Mouse (Mus musculus) limb, embryonic 12.5 days (tissue): ENCODE data around the gene Poldip3. TPM values are rescaled to one million over a fixed set of nuclear protein-coding genes. Genes with fewer than 3 reads are reported as not detected.

Source experiments
- ATAC-seq: fragments of 200-750 bp; cut with Nextera tagmentation; 2 replicates; pipeline ENCODE4 v1.8.0; 2017; ENCODE audit warnings: low read depth, moderate TSS enrichment; ENCODE audit not compliant: insufficient number of reproducible peaks, insufficient read depth, low FRiP score, low TSS enrichment
- H3K27ac ChIP-seq: fragments of 300-500 bp; sonication (generic); 2 replicates; pipeline ENCODE4 v1.5.1; 2016; ENCODE audit warnings: mild to moderate bottlenecking, moderate library complexity
- H3K27me3 ChIP-seq: fragments of 300-500 bp; sonication (generic); 2 replicates; pipeline ENCODE4 v1.6.1; 2016; ENCODE audit warnings: mild to moderate bottlenecking, moderate library complexity
- H3K36me3 ChIP-seq: fragments of 300-500 bp; sonication (generic); 2 replicates; pipeline ENCODE4 v1.6.1; 2016; ENCODE audit warnings: mild to moderate bottlenecking, moderate library complexity
- H3K4me1 ChIP-seq: fragments of 300-500 bp; sonication (generic); replicated peaks from 2 replicates; pipeline ENCODE4 v1.6.1; 2016
- H3K4me2 ChIP-seq: fragments of 300-500 bp; sonication (generic); 2 replicates; pipeline ENCODE4 v1.6.1; 2016; ENCODE audit warnings: mild to moderate bottlenecking, moderate library complexity
- H3K4me3 ChIP-seq: fragments of 300-500 bp; sonication (generic); replicated peaks from 2 replicates; pipeline ENCODE4 v1.5.1; 2016; ENCODE audit warnings: mild to moderate bottlenecking
- H3K9ac ChIP-seq: fragments of 300-500 bp; sonication (generic); replicated peaks from 2 replicates; pipeline ENCODE4 v1.6.1; 2016; ENCODE audit warnings: mild to moderate bottlenecking, moderate library complexity
- H3K9me3 ChIP-seq: fragments of 300-500 bp; sonication (generic); 2 replicates; pipeline ENCODE4 v1.6.1; 2016; ENCODE audit warnings: mild to moderate bottlenecking, moderate library complexity
- WGBS: fragments of 180-500 bp; shearing (Covaris S2); methylation state at CpG from one replicate; pipeline ENCODE4 v1.1.7; 2016; 5-methylcytosine and 5-hydroxymethylcytosine counted together
- polyA plus RNA-seq: library from polyadenylated mRNA; unstranded; fragments of >200 nt; fragmentation: Nextera tagmentation; extraction: Ambion mirVana; gene quantifications from 2 replicates; pipeline ENCODE4 v1.2.1, GENCODE M21; 2016

The Poldip3 gene
- polyA plus RNA-seq, 1 experiment from 2014 or later: 173 TPM

GRCm38 (mm10) chr15:83170956-83171659 lies 21.9 kb upstream of the Poldip3 start:
- Histone ChIP-seq H3K4me2 (peak overlapping the region; percentile 90), H3K9ac (peak overlapping the region; percentile 81; the same call in 1 of the 2 replicates), H3K36me3 (no peaks in the 10 kb centered on the region), H3K4me1 (peaks cover 28% of the 10 kb centered on the region), H3K4me3 (peak overlapping the region; percentile 89), H3K27me3 (no peaks in the 10 kb centered on the region), H3K27ac (peak overlapping the region; percentile 89), H3K9me3 (no peaks in the 10 kb centered on the region)
- 54% methylated on average over 8 of the region's 8 CpGs for WGBS
- ATAC-seq: no peak

DNA sequence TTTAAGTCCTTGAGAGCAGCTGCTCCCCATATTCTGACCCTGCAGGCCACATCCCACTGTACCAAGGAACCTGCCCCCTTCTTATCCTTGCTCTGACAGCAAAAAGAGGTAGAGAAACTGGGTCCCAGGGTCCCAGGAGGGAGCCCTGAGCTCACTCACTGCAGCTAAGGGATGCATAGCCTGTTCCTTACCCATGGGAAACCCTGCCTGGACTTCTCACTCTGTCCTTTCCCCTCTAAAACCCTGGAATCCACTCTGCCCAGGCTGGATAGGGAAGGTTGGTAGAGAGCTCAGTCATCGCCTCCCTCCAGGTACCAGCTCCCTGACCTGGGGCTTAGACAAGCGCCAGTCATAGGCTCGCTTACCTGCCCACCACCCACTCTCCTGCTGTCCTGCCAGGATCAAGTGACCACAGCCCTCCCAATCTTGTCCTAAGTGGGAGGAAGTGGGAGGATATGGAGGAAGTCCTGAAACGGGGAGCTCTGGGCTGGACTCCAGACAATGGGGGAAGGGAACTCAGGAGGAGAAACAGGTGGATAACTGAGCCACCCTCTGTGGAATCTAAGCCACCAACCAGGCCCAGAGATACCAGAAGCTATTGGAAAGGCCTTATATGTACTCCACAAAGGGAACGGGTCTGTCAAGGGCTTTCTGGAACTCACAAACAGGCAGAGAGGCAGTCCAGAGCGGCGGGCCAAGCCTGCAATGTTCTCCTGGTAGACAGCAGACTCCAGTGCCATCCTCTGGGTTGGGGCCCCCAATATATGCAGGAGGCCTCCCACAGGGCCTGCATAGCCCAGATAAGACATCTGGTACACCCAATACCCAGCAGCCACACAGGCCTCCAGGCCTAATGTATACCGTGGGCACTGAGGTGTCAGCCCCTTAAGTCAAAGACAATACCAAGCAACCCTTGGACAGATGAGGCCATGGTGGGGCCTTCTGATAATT lies 20.9 kb upstream of the Poldip3 start:
- WGBS: 84% methylated on average over 8 of the region's 8 CpGs
- Histone ChIP-seq H3K9ac (no peak overlapping the region; the same call in 1 of the 2 replicates), H3K4me1 (peaks cover 28% of the 10 kb centered on the region), H3K27me3 (no peaks in the 10 kb centered on the region), H3K9me3 (no peaks in the 10 kb centered on the region), H3K27ac (no peak overlapping the region), H3K4me3 (no peak overlapping the region), H3K36me3 (peaks cover 10% of the 10 kb centered on the region), H3K4me2 (peak overlapping the region; percentile 10; the same call in 1 of the 2 replicates)
- no peak for ATAC-seq

- no peaks in the 10 kb centered on the region for H3K27me3 ChIP-seq
- ATAC-seq: no peak
- H3K9me3 ChIP-seq: no peaks in the 10 kb centered on the region
- H3K36me3 ChIP-seq: peaks cover 14% of the 10 kb centered on the region
- no peak overlapping the region for H3K4me2 ChIP-seq
- no peak overlapping the region for H3K9ac ChIP-seq
- WGBS: 75% methylated on average over 7 of the region's 7 CpGs
- no peak overlapping the region for H3K27ac ChIP-seq
- H3K4me1 ChIP-seq: peaks cover 28% of the 10 kb centered on the region
- H3K4me3 ChIP-seq: no peak overlapping the region
These were observed 19.9 kb upstream of the Poldip3 start for GRCm38 (mm10) chr15:83168875-83169771.

- ATAC-seq: no peak
- no peak overlapping the region for H3K9ac ChIP-seq
- peaks cover 28% of the 10 kb centered on the region for H3K4me1 ChIP-seq
- peaks cover 17% of the 10 kb centered on the region for H3K36me3 ChIP-seq
- H3K27me3 ChIP-seq: no peaks in the 10 kb centered on the region
- H3K9me3 ChIP-seq: no peaks in the 10 kb centered on the region
- no peak overlapping the region for H3K4me2 ChIP-seq
- no peak overlapping the region for H3K4me3 ChIP-seq
- WGBS: 77% methylated on average over 3 of the region's 3 CpGs
- H3K27ac ChIP-seq: no peak overlapping the region
These were observed 19.1 kb upstream of the Poldip3 start for GRCm38 (mm10) chr15:83168311-83168710.

- Histone ChIP-seq H3K4me1 (peaks cover 21% of the 10 kb centered on the region), H3K9ac (no peak overlapping the region), H3K36me3 (peaks cover 24% of the 10 kb centered on the region), H3K4me2 (no peak overlapping the region), H3K4me3 (no peak overlapping the region), H3K9me3 (no peaks in the 10 kb centered on the region), H3K27ac (no peak overlapping the region), H3K27me3 (no peaks in the 10 kb centered on the region)
- WGBS: 88% methylated on average over 8 of the region's 8 CpGs
- ATAC-seq: no peak
These were observed 18.4 kb upstream of the Poldip3 start for GRCm38 (mm10) chr15:83167550-83168065.

DNA sequence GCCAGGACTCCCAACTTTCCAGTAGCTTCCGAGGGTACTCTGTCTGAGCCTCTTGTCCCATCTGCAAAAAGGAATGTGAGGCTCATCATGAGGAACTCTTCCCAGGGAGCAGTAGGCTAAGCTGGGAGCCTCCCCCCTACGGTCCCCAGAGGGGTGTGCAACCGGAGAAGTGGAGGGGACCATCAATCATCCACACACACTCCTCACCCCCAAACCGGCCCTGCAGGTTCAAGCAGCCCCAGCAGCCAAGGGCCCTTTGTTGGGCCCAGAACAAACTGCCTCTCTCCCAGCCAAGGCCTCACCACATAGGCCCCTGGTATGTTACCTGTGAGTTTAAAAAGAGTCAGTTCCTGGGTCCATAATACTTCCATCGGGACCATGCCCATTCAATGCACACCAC lies 17.9 kb upstream of the Poldip3 start:
- no peak overlapping the region for H3K4me2 ChIP-seq

DNA sequence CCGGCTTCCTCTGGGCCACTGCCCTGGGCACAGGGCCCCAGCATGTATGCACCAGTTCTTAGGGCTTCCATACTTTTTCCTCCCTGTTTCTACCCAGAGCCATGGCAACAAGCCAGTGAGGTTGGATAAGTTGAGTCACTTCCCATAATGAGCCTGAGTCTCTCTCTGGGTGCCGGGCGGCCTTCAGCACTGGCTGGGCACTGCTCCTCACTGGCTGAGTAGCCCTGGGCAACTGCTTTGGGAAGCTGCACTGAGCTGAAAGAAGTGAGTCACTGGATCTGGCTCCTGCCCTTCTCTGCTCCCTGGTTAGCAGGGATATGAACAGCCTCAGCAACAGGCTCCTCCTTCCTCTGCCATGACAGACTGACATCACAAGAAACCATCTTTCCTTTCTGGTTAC lies 17.5 kb upstream of the Poldip3 start:
- Histone ChIP-seq H3K4me3 (no peak overlapping the region), H3K27ac (peak overlapping the region; percentile 57), H3K36me3 (peaks cover 34% of the 10 kb centered on the region), H3K4me1 (peaks cover 19% of the 10 kb centered on the region), H3K27me3 (no peaks in the 10 kb centered on the region), H3K9ac (no peak overlapping the region), H3K9me3 (no peaks in the 10 kb centered on the region), H3K4me2 (no peak overlapping the region)
- ATAC-seq: no peak
- 84% methylated on average over 3 of the region's 3 CpGs for WGBS

More for the DNA sequence above, 17.9 kb upstream of the Poldip3 start:
- peaks cover 29% of the 10 kb centered on the region for H3K36me3 ChIP-seq
- WGBS: 68% methylated on average over 5 of the region's 5 CpGs
- no peak for ATAC-seq
- H3K9me3 ChIP-seq: no peaks in the 10 kb centered on the region
- H3K27me3 ChIP-seq: no peaks in the 10 kb centered on the region
- no peak overlapping the region for H3K9ac ChIP-seq
- peaks cover 20% of the 10 kb centered on the region for H3K4me1 ChIP-seq
- H3K27ac ChIP-seq: no peak overlapping the region
- no peak overlapping the region for H3K4me3 ChIP-seq

- H3K4me1 ChIP-seq: peaks cover 10% of the 10 kb centered on the region
- no peak overlapping the region for H3K27ac ChIP-seq
- H3K4me3 ChIP-seq: no peak overlapping the region
These were observed 16.5 kb upstream of the Poldip3 start for GRCm38 (mm10) chr15:83165526-83166315.

DNA sequence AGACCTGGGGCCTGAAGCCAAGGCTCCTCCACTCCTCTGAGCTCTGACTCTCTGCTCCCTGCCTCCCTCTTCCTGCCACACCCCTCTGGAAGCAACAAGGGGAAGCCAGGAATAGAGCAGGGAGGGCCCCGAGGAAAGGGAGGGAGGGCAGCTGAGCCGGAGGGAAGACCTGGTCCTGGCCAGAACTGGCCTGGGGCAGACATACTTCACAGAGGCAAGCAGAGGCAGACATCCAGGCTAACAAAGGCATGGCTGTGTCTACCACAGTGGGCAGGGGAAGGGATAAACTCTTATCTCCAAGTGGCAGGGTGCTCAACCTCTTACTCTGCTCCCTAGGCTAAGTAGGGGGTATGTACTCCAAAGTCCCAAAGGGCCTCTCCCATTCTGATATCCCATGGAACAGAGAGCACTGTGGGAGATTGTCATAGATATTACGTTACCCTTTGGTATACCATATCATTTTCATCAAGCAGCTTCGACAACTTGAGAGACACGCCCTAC lies 15.8 kb upstream of the Poldip3 start:
- H3K27me3 ChIP-seq: no peaks in the 10 kb centered on the region
- ATAC-seq: no peak
- H3K4me1 ChIP-seq: peaks cover 6% of the 10 kb centered on the region
- H3K4me2 ChIP-seq: no peak overlapping the region
- no peak overlapping the region for H3K9ac ChIP-seq
- H3K9me3 ChIP-seq: no peaks in the 10 kb centered on the region
- H3K27ac ChIP-seq: 0 out of 2 replicates have a peak overlapping the region, but pooled peaks have one; percentile 41
- WGBS: 74% methylated on average over 5 of the region's 5 CpGs
- peaks cover 50% of the 10 kb centered on the region for H3K36me3 ChIP-seq
- no peak overlapping the region for H3K4me3 ChIP-seq

More at GRCm38 (mm10) chr15:83165526-83166315, 16.5 kb upstream of the Poldip3 start:
- H3K4me2 ChIP-seq: no peak overlapping the region
- H3K9ac ChIP-seq: no peak overlapping the region
- no peak for ATAC-seq
- 89% methylated on average over 13 of the region's 13 CpGs for WGBS
- H3K9me3 ChIP-seq: no peaks in the 10 kb centered on the region
- peaks cover 43% of the 10 kb centered on the region for H3K36me3 ChIP-seq
- H3K27me3 ChIP-seq: no peaks in the 10 kb centered on the region
